Mouse (Mus musculus): ENCODE measurements around the gene Vars. TPM values are rescaled to one million over a fixed set of nuclear protein-coding genes. Genes with fewer than 3 reads are reported as not detected.
"Not testable (repeated sequence)": the region's sequence is repeated elsewhere in the genome, so short reads cannot be mapped to it uniquely, and the experiment has no call there.

Gene Vars
- total RNA-seq, 2 experiments from 2014 or later: 91.0 to 94.3 TPM

DNA sequence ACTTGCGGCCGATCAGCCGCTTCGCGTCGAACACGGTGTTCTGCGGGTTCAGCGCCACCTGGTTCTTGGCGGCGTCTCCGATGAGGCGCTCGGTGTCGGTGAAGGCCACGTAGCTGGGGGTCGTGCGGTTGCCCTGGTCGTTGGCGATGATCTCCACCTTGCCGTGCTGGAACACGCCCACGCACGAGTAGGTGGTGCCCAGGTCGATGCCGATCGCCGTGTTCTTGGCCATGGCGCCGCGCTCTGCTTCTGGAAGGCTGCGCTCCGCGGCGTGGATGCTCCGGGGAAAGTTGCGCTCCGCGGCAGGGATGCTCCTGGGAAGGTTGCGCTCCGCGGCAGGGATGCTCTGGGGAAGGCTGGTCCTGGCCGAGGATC, 29.1 kb upstream of the Vars start:
- DNase-seq; intact Hi-C loops (cut with DNase I): not testable (repeated sequence)

DNA sequence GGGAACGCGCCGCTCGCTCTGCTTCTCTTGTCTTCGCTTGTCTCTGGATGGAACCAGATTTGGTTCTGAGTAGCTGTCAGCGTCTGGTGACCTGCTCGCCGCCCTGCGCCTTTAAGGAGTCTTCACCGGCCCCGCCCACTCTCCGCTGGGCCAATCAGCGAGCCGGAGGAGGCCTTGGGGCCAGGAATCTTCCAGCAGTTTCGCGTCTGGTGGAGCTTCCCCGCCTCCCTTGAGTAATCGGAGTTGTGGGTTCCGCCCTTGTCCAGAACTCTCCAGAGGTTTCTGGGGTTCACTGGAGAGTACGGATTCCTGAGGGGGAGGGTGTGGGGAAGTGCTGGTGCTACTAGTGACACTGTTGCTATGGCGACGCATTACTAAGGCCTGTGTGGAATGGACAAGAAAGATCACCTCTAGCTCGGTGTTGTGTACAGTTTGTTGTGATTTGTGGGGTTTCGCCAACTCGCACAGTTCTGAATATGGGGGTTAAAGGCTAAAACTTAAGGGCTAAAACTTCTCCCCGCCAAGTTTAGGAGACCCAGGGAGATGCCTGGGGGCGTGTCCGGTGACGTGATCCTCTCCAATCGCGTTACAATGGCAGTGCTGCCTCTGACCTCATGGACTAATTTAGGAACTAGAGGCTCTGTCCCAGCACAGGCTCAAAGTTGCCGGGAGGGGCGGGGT, 28.6 kb upstream of the Vars start, which contains the start of the genes Hspa1a and Hspa1l:
Gene Hspa1a, minus strand, starts transcription at position 88 of the 681 bp plus-strand sequence.
Gene Hspa1l, plus strand, starts transcription at position 635 of the 681 bp plus-strand sequence.
- peak; percentile 50 for DNase-seq
- intact Hi-C loops (cut with DNase I): not testable (repeated sequence)

DNA sequence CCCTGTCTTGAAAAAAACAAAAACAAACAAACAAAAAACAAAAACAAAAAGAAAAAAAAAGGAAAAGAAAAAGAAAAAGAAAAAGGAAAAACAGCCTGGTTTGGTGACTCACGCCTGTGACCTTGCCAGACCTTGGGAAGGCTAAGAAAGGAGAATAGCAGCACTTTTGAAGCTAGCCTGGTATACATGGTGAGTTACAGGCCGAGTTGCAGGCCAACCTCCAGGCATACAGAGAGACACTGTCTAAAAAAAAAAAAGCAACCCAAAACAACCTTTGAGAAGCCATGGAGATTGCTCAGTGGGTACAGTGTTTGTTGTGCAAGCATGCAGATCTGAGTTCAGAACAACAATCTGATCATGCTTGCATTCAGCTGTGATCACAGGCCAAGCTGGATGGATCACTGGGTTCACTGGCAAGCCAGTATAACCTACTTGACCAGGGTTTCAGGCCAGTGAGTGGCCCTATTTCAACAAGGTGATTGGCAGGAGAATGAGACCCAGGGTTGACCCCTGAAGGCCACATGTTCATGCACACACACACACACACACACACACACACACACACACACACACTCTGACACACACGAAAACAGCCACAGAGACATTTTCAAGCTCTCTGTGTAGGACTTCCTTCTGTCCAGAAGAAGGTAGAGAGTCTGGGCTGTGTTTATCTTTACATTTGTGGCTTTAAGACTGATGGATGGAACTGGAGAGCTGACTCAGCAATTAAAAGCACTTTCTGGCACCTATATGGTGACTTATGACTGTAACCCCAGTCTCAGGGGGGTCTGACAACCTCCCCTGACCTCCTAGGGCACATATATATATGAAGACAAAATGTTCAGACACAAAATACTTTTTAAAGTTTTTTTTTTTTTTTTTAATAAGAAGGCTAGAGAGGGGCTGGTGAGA, 24.9 kb upstream of the Vars start:
- no peak for DNase-seq
- intact Hi-C loops (cut with DNase I): no loop called here

DNA sequence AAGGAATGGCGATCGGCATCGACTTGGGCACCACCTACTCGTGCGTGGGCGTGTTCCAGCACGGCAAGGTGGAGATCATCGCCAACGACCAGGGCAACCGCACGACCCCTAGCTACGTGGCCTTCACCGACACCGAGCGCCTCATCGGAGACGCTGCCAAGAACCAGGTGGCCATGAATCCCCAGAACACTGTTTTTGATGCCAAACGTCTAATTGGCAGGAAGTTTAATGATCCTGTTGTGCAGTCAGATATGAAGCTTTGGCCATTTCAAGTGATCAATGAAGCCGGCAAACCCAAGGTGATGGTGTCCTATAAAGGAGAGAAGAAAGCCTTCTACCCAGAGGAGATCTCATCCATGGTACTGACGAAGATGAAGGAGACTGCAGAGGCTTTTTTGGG, 23.8 kb upstream of the Vars start:
- no peak for DNase-seq
- intact Hi-C loops (cut with DNase I): no loop called here

DNA sequence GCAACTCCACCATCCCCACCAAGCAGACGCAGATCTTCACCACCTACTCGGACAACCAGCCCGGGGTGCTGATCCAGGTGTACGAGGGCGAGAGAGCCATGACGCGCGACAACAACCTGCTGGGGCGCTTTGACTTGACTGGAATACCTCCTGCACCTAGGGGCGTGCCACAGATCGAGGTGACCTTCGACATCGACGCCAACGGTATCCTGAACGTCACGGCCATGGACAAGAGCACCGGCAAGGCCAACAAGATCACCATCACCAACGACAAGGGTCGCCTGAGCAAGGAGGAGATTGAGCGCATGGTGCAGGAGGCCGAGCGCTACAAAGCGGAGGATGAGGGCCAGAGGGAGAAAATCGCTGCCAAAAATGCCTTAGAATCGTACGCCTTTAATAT, 22.5 kb upstream of the Vars start:
- intact Hi-C loops (cut with DNase I): no loop called here
- DNase-seq: no peak

DNA sequence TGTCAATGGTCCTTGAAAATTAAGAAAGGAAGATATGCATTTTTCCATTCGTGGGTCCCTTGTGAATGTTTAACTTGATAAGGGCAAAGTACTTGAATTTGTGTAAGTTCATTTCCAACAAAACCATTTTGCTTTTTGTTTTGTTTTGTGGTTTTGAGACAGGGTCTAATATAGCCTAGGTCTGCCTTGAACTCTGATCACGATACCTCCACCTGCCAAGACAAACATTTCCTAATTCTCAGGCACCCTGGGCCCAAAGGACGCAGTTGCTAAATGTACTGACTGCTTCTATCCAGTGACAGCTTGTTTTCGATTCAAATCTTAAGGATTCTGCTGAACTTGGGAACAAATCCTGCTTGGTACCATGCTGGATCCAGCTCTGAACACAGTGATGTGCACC, 21.2 kb upstream of the Vars start:
- intact Hi-C loops (cut with DNase I): no loop called here
- no peak for DNase-seq

DNA sequence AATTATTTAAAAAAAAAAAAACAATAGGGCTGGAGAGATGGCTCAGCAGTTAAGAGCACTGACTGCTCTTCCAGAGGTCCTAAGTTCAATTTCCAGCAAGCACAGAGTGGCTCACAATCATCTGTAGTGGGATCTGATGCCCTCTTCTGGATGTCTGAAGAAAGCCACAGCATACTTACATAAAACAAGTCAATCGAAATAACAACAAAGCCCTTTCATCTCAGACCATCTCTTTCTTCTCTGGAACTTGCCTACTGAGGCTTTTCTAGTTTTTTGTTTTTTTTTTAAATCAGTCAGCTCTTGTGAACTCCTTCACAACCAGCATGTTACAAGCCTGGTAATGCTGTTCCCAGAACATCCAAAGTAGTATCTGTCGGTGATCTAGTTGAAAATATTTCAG, 20.1 kb upstream of the Vars start:
- DNase-seq: no peak
- intact Hi-C loops (cut with DNase I): no loop called here

DNA sequence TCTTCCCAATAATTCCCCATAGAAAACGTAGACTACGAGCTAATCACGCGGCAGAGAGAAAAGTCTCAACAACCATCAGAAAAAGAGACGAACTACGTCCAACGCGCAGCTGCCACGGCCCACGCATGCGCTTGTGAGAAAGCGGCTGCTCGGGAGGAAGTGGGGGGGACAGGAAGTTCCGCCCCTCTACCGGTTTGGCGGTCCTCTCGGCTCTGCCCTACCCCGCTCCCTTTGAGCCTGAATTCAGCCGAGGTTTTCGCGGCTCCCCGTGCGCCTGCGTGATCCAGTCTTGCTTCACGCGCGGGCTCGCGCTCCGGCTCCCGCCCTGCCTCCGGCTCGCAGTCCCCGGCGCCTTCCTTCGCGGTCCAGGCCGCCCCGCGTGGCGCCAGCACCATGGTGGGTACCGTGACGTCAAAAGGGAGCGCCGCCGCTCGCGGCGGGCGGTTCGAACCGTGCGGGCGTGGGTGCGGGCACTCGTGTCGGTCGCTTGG, 19.1 kb upstream of the Vars start, which contains the start of gene Lsm2:
Gene Lsm2, plus strand, starts transcription at position 173 of the 491 bp plus-strand sequence.
- intact Hi-C loops (cut with DNase I): no loop called here
- peak; percentile 91 for DNase-seq

DNA sequence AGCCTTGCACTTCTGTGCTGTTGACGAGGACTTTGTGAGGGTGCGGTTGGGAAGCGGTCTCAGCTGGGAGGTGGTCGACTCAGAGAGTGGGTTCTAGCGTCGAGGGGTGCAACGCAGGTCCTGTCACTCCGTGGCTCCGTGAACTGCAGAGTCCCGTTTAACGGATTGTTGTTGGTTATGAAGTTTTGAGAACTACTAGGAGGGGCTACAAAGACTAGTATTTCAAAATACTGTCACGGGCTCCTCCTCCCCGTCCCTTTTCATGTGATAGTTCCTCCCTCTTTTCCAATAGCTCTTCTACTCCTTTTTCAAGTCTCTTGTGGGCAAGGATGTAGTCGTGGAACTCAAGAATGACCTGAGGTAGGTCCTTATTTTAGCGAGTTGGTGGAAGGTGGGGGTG, 18.5 kb upstream of the Vars start:
- intact Hi-C loops (cut with DNase I): no loop called here
- DNase-seq: no peak

DNA sequence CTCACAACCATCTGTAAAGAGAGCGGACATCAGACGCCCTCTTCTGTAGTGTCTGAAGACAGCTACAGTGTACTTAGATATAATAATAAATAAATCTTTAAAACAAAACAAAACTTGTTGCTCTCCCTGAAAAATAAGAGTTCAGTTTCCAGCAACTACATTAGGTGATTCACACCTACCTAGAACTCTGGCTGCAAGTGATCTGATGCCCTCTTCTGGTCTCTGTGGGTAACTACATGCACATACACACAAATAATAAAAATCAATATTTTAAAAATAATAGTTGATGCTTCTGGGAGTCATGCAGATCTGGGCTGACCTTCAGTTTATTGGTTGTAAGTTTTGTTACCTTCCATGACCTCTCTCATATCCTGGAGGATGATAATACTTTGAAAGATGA, 16.6 kb upstream of the Vars start:
- intact Hi-C loops (cut with DNase I): no loop called here
- DNase-seq: no peak

DNA sequence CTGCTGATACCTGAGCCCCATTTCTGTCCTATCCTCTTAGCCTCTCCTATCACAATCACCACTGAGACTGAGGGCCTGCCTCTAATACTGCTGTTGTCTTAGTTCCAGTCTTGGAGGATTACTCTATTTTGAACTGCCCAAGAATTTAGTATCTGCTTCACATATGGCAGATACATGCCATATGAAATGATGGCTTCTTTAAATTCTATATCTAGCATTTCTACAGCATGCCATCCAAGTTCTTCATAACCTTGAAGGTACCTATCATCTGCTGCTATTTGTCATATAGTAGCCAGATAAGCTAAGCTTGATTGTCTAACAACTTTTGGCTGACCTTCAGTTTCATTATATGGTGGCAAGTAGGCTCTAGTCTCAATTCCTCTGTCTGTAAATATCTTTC, 6.0 kb upstream of the Vars start:
- intact Hi-C loops (cut with DNase I): no loop called here
- DNase-seq: no peak

DNA sequence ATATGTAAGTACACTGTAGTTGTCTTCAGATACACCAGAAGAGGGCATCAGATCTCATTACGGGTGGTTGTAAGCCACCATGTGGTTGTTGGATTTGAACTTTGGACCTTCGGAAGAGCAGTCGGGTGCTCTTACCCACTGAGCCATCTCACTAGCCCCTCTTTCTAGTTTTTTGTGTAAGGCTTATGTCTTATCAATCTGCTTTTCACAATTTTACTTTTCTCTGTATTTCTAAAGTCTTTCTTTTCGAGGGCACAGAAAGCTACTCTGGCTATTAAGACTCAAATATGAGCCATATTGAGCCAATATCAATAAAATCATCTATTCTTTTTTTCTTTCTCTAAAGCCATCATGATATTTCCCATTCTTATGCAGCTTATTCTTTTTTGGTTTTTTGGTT, 5.6 kb upstream of the Vars start:
- intact Hi-C loops (cut with DNase I): not testable (repeated sequence)

DNA sequence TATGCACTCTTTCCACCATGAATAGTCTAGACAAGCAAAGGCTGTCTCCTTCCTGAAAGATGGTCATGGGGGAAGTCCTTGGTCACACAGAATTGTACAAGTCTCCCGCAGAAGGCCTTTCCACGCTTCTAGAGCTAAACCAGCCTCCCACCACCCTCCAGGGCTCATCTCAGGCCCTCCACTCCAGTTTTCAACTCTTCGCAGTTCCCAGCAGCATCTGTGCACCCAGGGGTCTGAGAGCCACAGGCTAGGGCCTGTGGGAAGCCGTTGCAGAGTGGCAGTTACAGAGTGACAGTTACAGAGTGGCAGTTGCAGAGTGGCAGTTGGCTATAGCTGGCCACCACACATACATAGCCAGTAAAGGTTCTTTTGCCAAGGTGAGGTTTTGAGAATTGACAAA, 4.9 kb upstream of the Vars start:
- DNase-seq; intact Hi-C loops (cut with DNase I): not testable (repeated sequence)

More for the DNA sequence above, 5.6 kb upstream of the Vars start:
- DNase-seq: not testable (repeated sequence)

DNA sequence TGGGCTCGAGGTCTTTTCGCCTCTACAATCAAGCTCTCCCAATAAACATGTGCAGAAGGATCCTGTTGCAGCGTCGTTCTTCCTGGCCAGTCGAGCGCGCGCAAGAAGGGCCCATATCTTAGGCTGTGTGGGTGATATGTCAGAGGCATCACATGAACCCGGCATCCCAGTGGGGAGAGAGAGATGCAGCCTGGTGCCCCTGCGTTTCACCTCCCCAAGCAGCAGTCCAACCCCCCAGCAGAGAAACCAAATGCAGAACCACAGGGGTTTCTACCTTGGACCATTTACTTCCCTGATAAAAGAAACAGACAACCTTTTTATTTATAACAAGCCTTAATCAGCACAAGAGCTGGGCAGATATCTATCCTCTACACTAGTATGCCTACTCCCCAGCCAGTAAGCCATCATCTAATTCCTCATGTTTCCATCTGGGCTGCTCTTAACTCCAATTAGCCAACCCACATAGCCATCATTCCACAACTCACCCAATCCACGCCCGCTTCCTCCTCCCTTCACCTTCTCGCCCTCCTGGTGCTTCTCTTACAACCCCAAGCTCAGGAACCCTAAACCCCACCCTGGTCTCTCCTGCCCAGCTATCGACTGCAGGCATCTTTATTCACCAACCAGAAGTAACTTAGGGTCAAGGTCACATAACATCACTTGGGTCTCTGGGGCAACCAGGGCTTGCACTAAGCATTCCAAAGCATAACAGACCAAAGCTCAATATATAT, 4.2 kb upstream of the Vars start:
- intact Hi-C loops (cut with DNase I): no loop called here
- no peak for DNase-seq

DNA sequence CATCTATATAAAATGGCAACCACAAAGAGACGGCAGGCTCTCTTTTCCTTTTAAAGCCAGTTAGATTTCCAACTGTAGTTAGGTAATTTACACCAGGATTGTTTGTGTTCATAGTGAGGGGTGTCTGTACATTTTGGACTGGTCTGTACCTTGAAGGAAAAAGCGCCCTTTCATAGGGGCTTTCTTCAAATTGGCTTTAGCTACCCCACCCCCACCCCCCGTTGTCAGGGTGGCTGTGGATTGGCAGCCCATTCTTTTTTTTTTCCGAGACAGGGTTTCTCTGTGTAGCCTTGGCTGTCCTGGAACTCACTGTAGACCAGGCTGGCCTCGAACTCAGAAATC, 3.7 kb upstream of the Vars start:
- DNase-seq: no peak
- intact Hi-C loops (cut with DNase I): no loop called here

DNA sequence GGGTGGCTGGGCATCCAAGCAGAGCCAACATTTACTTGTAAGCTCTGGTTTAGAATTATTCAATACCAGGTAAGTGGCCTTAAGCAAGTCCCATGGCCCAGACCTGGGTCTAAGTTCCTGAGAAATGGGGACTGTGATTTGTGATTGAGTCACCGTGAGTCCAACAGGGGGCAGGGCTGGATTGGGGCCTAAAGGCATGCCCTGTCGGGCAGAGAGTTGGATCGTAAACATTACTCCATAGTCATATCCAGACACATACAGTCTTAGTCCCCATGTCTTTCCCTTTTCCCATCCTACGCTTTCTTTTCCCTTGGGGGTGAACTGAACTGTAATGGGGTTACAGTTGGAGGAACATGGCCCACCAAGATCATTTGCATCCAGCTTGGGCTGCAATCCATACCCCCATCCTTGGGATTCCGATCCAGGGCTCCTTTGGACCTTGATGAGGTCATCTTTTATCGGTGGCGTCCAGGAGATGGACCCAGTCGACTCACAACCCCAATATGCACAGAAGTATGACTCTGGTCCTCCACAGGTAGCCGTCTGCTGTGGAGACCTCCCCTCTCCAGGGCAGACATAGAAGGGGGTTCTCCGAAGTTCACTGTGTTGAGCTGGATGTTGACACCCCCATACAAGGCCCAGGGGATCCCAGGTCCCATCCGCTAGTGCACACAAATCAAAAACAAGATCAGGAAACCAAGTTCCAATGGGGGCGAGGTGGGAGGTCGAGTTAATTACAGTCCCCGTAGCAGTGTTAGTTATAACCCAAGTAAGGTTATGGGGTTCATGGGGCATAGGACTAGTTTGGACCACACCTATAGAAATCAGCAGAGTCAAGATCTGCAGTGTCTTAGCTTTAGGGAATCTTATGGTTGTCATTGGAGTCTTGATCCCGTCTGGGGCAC, 2.0 kb upstream of the Vars start:
- intact Hi-C loops (cut with DNase I): no loop called here
- no peak for DNase-seq

DNA sequence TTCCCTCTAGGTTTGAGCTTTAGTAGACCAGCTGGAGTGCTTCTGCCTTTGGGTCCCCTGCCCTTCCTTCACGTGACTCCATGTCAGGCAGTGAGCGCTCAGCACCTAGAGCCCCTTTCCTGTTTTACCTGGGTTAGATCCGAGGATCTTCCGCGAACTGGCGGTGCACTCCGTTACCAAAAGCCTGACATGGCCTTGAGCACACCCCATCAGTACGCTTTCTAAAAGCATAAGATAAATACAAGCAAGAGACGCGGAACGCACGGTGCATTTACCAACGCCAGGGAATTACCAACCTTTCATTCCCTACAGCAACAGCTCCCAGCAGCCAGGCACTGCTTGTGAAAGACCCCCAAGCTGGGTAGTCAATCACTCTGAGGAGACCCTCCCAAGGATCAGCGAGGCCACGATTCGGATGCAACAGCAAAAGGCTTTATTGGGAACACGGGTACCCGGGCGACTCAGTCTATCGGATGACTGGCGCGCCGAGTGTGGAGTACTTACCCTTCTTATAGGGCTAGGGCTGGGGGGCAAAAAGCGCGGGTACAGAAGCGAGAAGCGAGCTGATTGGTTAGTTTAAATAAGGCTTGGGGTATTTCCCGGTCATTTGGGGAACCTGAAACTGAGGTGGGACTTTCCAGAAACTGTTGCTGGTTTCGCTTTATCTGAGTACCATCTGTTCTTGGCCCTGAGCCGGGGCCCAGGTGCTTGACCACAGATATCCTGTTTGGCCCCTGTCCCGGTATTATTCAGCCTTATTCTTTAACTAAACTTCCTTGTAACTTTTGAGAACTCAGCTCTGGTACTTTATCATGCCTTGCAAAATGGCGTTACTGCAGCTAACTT, 693 bp upstream of the Vars start:
- intact Hi-C loops (cut with DNase I); DNase-seq: not testable (repeated sequence)

DNA sequence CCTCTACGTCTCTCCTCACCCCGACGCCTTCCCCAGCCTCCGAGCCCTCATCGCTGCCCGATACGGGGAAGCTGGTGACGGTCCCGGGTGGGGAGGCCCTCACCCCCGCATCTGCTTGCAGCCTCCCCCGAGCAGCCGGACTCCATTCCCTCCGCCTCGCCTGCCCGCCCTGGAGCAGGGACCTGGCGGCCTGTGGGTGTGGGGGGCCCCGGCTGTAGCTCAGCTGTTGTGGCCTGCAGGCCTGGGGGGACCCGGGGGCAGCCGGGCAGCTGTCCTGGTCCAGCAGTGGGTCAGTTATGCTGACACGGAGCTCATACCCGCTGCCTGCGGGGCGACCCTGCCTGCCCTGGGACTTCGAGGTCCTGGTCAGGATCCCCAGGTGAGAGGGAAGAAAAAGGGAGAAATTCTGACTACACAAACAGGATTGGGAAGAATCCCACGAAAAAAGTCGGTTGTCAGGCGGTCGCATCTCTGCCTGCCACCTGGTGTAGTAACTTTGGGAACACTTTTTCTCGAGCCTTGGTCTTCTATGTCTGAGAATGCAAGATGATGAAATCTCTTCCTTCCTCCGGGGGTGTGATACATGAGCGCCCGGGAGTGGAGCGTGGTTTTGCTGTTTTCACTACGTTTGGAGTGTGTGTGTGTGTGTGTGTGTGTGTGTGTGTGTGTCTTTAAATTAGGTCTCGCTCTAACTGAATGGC, 815 bp downstream of the Vars start:
- DNase-seq: no peak
- intact Hi-C loops (cut with DNase I): loop anchor here (2.0 kb wide), 1 partner anchor 69 kb away; no protein-coding TSS in a partner anchor
